Mouse (Mus musculus) hindbrain, embryonic 10.5 days (tissue): Measurements from ENCODE around the gene Ccdc103. TPM values are rescaled to one million over a fixed set of nuclear protein-coding genes. Genes with fewer than 3 reads are reported as not detected.

ENCODE experiments used
- polyA plus RNA-seq: library from polyadenylated mRNA; unstranded; fragments of >200 nt; fragmentation: Nextera tagmentation; extraction: Ambion mirVana; gene quantifications from 2 replicates; pipeline ENCODE4 v1.2.1, GENCODE M21; 2016

Ccdc103 gene
- polyA plus RNA-seq, 1 experiment from 2014 or later, result 1.9 TPM

Other genes starting within 250 kb of the Ccdc103 start
- 0.17 and 0.57 TPM in 2 replicates for gene Meioc, start 217.5 kb upstream of the Ccdc103 start, polyA plus RNA-seq
- 40.7 and 53.2 TPM in 2 replicates for gene Ccdc43, start 183.4 kb upstream of the Ccdc103 start, polyA plus RNA-seq
- 14.6 and 22.6 TPM in 2 replicates for gene Adam11, start 119.8 kb upstream of the Ccdc103 start, polyA plus RNA-seq
- gene Gjc1, start 61.5 kb upstream of the Ccdc103 start, polyA plus RNA-seq, result 71.1 and 81.3 TPM in 2 replicates
- gene Higd1b, start 45.4 kb upstream of the Ccdc103 start, polyA plus RNA-seq, result not detected in 2 replicates
- 290 and 328 TPM in 2 replicates for gene Eftud2, start 219 bp upstream of the Ccdc103 start, polyA plus RNA-seq
- not detected in 2 replicates for gene Fam187a, start 4.0 kb downstream of the Ccdc103 start, polyA plus RNA-seq
- 0.17 TPM in 1 of 2 replicates, not detected in the other for gene Gfap, start 19.7 kb downstream of the Ccdc103 start, polyA plus RNA-seq
- gene Kif18b, start 43.9 kb downstream of the Ccdc103 start, polyA plus RNA-seq, result 11.6 and 12.2 TPM in 2 replicates
- 4.4 and 11.5 TPM in 2 replicates for gene C1ql1, start 65.5 kb downstream of the Ccdc103 start, polyA plus RNA-seq
- gene Nmt1, start 147.0 kb downstream of the Ccdc103 start, polyA plus RNA-seq, result 47.1 and 55.6 TPM in 2 replicates
- 272 and 276 TPM in 2 replicates for gene Dcakd, start 147.1 kb downstream of the Ccdc103 start, polyA plus RNA-seq
- gene Plcd3, start 220.5 kb downstream of the Ccdc103 start, polyA plus RNA-seq, result 1.6 and 1.9 TPM in 2 replicates
- gene Acbd4, start 220.5 kb downstream of the Ccdc103 start, polyA plus RNA-seq, result 7.7 and 8.3 TPM in 2 replicates
- gene Hexim1, start 235.0 kb downstream of the Ccdc103 start, polyA plus RNA-seq, result 1.7 and 2.3 TPM in 2 replicates